Mouse (Mus musculus) small intestine, adult 2 months (tissue): ENCODE results near the gene Slc38a3. TPM values are rescaled to one million over a fixed set of nuclear protein-coding genes. Genes with fewer than 3 reads are reported as not detected.

Experiments
- H3K27ac ChIP-seq: fragments of 200-500 bp; 2 replicates; pipeline ENCODE4 v1.5.1; 2012; ENCODE audit warnings: low read depth, low read length, control low read depth, inconsistent platforms; ENCODE audit not compliant: insufficient read depth
- H3K27me3 ChIP-seq: fragments of 200-500 bp; 2 replicates; pipeline ENCODE4 v1.6.1; 2012; ENCODE audit warnings: mild to moderate bottlenecking, moderate library complexity, low read length, inconsistent platforms; ENCODE audit not compliant: control insufficient read depth, insufficient read depth
- H3K36me3 ChIP-seq: fragments of 200-500 bp; 2 replicates; pipeline ENCODE4 v1.6.1; 2012; ENCODE audit warnings: mild to moderate bottlenecking, low read length, control low read depth, inconsistent platforms; ENCODE audit not compliant: control insufficient read depth, insufficient read depth
- H3K4me1 ChIP-seq: fragments of 200-500 bp; 2 replicates; pipeline ENCODE4 v1.6.1; 2012; ENCODE audit warnings: low read length, inconsistent platforms, mixed read lengths; ENCODE audit not compliant: control insufficient read depth, insufficient read depth, insufficient read length
- H3K4me3 ChIP-seq: fragments of 200-500 bp; 2 replicates; pipeline ENCODE4 v1.5.1; 2012; ENCODE audit warnings: low read depth, mild to moderate bottlenecking, control low read depth, inconsistent platforms, low read length, moderate library complexity
- CTCF ChIP-seq: fragments of 200-500 bp; IDR thresholded peaks from 2 replicates; pipeline ENCODE4 v1.5.1; 2012; ENCODE audit warnings: low read depth, mild to moderate bottlenecking, control low read depth, inconsistent platforms, low read length, moderate library complexity, mixed read lengths; ENCODE audit not compliant: insufficient replicate concordance, insufficient read length; ENCODE audit errors: extremely low read depth
- POLR2A ChIP-seq: fragments of 200-500 bp; IDR thresholded peaks from 2 replicates; pipeline ENCODE4 v1.6.1; 2012; ENCODE audit warnings: low read depth, mild to moderate bottlenecking, control low read depth, inconsistent platforms, low read length, moderate library complexity
- WGBS: fragments of 180-500 bp; shearing (Covaris S2); methylation state at CpG from one replicate; pipeline ENCODE4 v1.1.7; 2018; 5-methylcytosine and 5-hydroxymethylcytosine counted together
- polyA plus RNA-seq: library from polyadenylated mRNA; depleted of rRNA; stranded (reverse); fragments of >200 nt; gene quantifications from 2 replicates; pipeline ENCODE4 v1.2.3, GENCODE M21; 2012

The Slc38a3 gene
- polyA plus RNA-seq, 1 experiment = 2.8 TPM

GRCm38 (mm10) chr9:107625351-107626128, 43.8 kb downstream of the Slc38a3 start:
- peaks cover 4% of the 10 kb centered on the region for H3K36me3 ChIP-seq
- H3K4me3 ChIP-seq = no peak overlapping the region
- H3K27ac ChIP-seq = peak overlapping the region; percentile 54
- WGBS = 90% methylated on average over 12 of the region's 12 CpGs
- H3K4me1 ChIP-seq = peaks cover 52% of the 10 kb centered on the region
- TF ChIP-seq POLR2A (no peak), CTCF (no peak)
- no peaks in the 10 kb centered on the region for H3K27me3 ChIP-seq

GRCm38 (mm10) chr9:107624951-107625350, 44.4 kb downstream of the Slc38a3 start:
- H3K4me3 ChIP-seq = no peak overlapping the region
- WGBS = 74% methylated on average over 3 of the region's 3 CpGs

GRCm38 (mm10) chr9:107624539-107624938, 44.8 kb downstream of the Slc38a3 start:
- H3K27me3 ChIP-seq = no peaks in the 10 kb centered on the region
- peaks cover 54% of the 10 kb centered on the region for H3K4me1 ChIP-seq
- H3K36me3 ChIP-seq = peaks cover 13% of the 10 kb centered on the region
- WGBS = 38% methylated on average over 5 of the region's 5 CpGs
- no peak overlapping the region for H3K4me3 ChIP-seq
- H3K27ac ChIP-seq = peak overlapping the region; percentile 69
- TF ChIP-seq POLR2A = no peak
- TF ChIP-seq CTCF = no peak

More at GRCm38 (mm10) chr9:107624951-107625350, 44.4 kb downstream of the Slc38a3 start:
- Histone ChIP-seq H3K27ac (peak overlapping the region; percentile 54), H3K4me1 (peaks cover 53% of the 10 kb centered on the region), H3K27me3 (no peaks in the 10 kb centered on the region), H3K36me3 (peaks cover 9% of the 10 kb centered on the region)
- TF ChIP-seq CTCF = no peak
- TF ChIP-seq POLR2A = no peak

- peaks cover 41% of the 10 kb centered on the region for H3K4me1 ChIP-seq
- no peaks in the 10 kb centered on the region for H3K27me3 ChIP-seq
- no peak for TF ChIP-seq POLR2A
- no peak for TF ChIP-seq CTCF
- H3K4me3 ChIP-seq = no peak overlapping the region
- peak overlapping the region; percentile 36 for H3K27ac ChIP-seq
- peaks cover 41% of the 10 kb centered on the region for H3K36me3 ChIP-seq
Observed at GRCm38 (mm10) chr9:107620954-107621353, 48.4 kb downstream of the Slc38a3 start.

GRCm38 (mm10) chr9:107619546-107619879, 49.8 kb downstream of the Slc38a3 start:
- peak overlapping the region; percentile 90 for H3K27ac ChIP-seq
- 40% methylated on average over 13 of the region's 13 CpGs for WGBS
- H3K4me3 ChIP-seq = no peak overlapping the region
- peaks cover 33% of the 10 kb centered on the region for H3K4me1 ChIP-seq
- peaks cover 52% of the 10 kb centered on the region for H3K36me3 ChIP-seq
- TF ChIP-seq POLR2A (no peak), CTCF (no peak)
- H3K27me3 ChIP-seq = no peaks in the 10 kb centered on the region

- Histone ChIP-seq H3K36me3 (peaks cover 56% of the 10 kb centered on the region), H3K27ac (peak overlapping the region; percentile 90), H3K4me3 (no peak overlapping the region), H3K4me1 (peaks cover 28% of the 10 kb centered on the region), H3K27me3 (no peaks in the 10 kb centered on the region)
- no peak for TF ChIP-seq CTCF
- TF ChIP-seq POLR2A = no peak
- WGBS = 15% methylated on average over 13 of the region's 13 CpGs
Observed at GRCm38 (mm10) chr9:107618778-107619545, 50.4 kb downstream of the Slc38a3 start.

- H3K36me3 ChIP-seq = peaks cover 56% of the 10 kb centered on the region
- H3K27ac ChIP-seq = peak overlapping the region; percentile 90
- WGBS = 86% methylated on average over 6 of the region's 6 CpGs
- TF ChIP-seq CTCF = no peak
- no peak for TF ChIP-seq POLR2A
- no peaks in the 10 kb centered on the region for H3K27me3 ChIP-seq
- H3K4me3 ChIP-seq = no peak overlapping the region
- peaks cover 28% of the 10 kb centered on the region for H3K4me1 ChIP-seq
Observed at GRCm38 (mm10) chr9:107618098-107618497, 51.2 kb downstream of the Slc38a3 start.
